Mouse (Mus musculus) adrenal gland, adult 18-20 months (tissue): ENCODE data around the gene Syn3. TPM values are rescaled to one million over a fixed set of nuclear protein-coding genes. Genes with fewer than 3 reads are reported as not detected.

Experiments
- DNase-seq, 2 experiments: peaks; one replicate each; pipeline ENCODE4 v3.0.0; 2021 to 2022; ENCODE audit warnings: low spot score in 2 of 2
- total RNA-seq, 2 experiments: library from RNA; stranded (reverse); gene quantifications; 1 replicate in 1 of 2; 2 replicates in 1 of 2; pipeline ENCODE4 v1.2.3; 2021

Syn3 gene
- total RNA-seq, 2 experiments from 2014 or later, result 1.6 to 1.9 TPM

- no peak for DNase-seq
Observed at GRCm38 (mm10) chr10:86245396-86245795, 253.3 kb downstream of the Syn3 start.

- DNase-seq, result no peak
Observed at GRCm38 (mm10) chr10:86243525-86243924, 255.2 kb downstream of the Syn3 start.

DNA sequence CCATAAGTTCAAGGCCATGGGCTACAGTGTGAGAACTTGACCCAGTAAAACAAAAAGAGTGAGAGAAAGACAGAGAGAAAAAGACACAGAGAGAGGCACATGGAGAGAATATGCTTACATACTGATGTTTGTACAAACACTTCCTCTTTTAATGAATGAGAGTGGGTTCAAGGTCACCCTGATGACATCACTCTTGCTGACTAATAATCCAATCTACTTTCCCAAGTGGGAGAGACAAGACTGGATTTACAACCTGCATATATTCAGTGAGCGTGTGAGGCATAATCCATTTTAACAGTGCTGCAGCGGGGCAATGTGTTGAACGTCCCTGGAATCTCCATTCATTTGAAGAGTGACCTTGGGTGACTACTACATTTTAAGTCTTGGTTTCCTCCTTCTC lies 256.0 kb downstream of the Syn3 start:
- DNase-seq, result no peak

DNA sequence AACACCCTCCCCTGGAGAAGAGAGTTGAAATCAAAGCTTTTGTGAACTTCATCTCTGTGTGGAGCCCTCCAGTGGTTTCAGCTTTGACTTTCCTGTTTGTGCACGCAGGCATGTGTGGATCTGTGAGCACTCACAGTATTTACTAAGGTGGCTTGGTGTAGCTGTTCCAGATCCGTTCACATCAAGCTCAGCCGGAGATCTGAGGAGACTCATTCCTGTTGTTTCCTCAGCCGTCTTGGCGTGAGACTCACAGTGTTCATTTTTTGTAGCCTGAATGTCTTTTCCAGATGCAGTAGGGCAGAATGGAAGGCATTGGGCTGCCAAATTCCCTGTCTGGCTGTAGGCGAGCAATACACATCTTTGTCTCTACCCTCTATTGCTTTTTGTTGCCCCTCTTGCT lies 268.7 kb downstream of the Syn3 start:
- DNase-seq, result no peak

- DNase-seq, result no peak
Observed at GRCm38 (mm10) chr10:86225480-86225879, 273.2 kb downstream of the Syn3 start.

- DNase-seq, result no peak
Observed at GRCm38 (mm10) chr10:86218984-86219383, 279.7 kb downstream of the Syn3 start.

- DNase-seq, result no peak
Observed at GRCm38 (mm10) chr10:86216836-86217235, 281.9 kb downstream of the Syn3 start.

GRCm38 (mm10) chr10:86212062-86212461 lies 286.6 kb downstream of the Syn3 start:
- DNase-seq, result no peak

DNA sequence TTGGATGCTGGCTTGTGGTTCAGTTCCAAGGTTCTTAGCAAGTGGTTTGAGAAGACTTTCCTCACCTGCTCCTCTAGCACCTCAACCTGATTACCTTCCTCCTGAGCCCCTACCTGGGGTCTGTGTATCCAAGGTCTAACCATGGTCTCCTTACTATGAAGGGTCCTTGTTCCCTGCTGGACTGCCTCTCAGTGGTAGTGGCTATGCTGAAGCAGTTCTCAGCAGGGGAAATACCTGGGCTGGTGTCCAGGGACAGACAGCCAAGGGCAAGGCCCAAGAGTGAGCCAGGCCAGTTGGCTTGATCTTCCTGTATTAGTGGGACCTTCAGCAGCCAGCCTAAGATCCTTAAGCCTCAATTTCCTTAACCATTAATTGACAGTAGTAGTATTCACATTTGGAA lies 294.8 kb downstream of the Syn3 start:
- peak in 1 of 2 experiments; percentile 15 for DNase-seq

- no peak for DNase-seq
Observed at GRCm38 (mm10) chr10:86203175-86203574, 295.5 kb downstream of the Syn3 start.

DNA sequence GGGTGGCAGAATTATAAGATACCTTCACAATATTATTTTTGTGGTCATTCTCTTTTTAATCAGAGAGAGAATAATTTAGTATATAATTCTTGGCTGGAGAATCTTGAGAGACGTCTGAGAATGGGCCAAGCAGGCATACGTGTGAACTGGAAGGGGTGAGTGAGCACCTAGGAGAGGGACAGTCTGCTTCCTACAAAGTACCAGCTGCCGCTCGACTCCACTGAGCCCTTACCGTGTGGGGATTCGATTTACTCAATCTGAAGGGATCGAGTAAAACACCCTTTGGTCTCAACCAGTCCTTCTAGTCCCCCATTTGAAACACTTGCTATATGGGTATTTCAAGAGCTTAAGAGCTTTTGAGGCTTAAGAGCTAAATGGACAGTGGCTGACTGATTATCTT lies 296.9 kb downstream of the Syn3 start:
- no peak for DNase-seq

- DNase-seq, result no peak
Observed at GRCm38 (mm10) chr10:86201006-86201405, 297.7 kb downstream of the Syn3 start.

DNA sequence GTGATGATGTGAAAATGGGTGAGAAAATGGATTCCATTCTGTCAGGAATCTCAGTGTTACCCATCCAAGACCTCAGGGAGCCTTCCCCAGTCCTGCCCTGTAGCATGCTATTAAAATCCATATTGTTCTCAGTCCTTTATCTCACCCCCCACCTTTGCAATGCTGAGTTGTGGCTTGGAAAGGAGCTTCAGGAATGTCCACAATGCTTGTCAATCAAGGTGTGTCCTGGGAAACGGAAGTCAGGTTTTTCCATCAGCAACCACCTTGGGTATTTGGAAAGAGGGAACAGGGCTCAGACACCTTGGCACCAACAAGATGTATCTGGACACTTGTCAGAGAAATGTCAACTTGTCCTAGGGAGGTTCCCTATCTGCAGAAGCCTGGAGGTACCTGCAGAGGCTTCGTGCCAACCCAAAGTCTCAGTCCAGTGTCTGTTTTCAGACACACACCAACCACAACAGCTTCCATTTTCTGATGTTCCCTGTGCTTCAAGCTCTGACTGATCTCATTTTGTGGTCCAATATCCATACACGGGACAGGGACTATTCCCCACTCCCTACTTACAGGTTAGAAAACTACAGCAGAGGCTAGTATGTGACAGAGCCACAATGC lies 302.2 kb downstream of the Syn3 start:
- DNase-seq, result peak in 1 of 2 experiments; percentile 8

GRCm38 (mm10) chr10:86194722-86195121 lies 304.0 kb downstream of the Syn3 start:
- no peak for DNase-seq

DNA sequence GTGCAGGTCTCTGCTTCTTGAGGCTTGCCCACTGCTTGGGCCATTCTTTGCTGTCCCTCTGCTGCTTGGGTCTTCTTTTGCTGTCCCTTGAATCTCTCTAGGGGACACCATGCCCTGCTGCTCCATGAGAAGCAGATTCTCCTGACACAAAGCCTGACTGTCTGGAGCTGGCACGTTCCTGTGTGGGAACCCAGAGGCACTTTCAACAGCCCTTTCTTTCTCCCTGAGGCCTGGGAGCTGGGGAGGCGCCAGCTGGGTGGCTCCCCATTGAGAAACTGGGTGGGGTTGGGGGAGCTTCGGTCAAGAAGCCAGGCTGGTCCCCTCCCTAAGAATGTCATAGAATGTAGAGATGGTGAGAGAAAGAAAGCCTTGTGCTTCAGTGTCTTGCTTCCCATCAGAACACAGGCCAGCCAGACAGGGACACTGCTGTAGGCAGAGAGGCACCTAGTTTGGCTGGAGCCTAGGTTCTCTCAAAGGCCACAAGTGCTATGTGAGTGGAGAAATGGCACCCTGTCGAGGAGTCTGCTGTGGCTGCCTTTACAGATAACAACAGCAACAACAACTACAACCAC lies 304.7 kb downstream of the Syn3 start:
- DNase-seq, result no peak

- no peak for DNase-seq
Observed at GRCm38 (mm10) chr10:86188614-86189013, 310.1 kb downstream of the Syn3 start.

DNA sequence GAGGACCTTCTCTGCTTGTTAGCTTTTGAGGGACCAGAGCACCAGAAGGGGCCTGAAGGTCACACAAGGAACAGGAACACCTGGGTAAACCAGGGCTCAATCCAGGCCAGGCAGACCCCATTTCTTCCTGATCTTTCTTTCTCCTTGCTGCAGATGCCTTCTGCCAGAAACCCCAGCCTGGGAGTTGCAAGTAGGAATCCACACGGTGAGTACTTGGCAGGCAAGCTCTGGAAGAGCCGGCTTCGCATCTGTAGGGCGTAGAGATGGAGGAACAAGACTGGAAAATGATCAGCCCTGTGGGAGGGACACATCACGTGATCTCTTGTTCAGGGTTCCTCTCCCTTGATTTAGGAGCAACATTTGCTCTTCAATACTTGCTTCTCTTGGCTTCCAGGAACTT lies 310.8 kb downstream of the Syn3 start:
- DNase-seq, result peak in 1 of 2 experiments; percentile 11

DNA sequence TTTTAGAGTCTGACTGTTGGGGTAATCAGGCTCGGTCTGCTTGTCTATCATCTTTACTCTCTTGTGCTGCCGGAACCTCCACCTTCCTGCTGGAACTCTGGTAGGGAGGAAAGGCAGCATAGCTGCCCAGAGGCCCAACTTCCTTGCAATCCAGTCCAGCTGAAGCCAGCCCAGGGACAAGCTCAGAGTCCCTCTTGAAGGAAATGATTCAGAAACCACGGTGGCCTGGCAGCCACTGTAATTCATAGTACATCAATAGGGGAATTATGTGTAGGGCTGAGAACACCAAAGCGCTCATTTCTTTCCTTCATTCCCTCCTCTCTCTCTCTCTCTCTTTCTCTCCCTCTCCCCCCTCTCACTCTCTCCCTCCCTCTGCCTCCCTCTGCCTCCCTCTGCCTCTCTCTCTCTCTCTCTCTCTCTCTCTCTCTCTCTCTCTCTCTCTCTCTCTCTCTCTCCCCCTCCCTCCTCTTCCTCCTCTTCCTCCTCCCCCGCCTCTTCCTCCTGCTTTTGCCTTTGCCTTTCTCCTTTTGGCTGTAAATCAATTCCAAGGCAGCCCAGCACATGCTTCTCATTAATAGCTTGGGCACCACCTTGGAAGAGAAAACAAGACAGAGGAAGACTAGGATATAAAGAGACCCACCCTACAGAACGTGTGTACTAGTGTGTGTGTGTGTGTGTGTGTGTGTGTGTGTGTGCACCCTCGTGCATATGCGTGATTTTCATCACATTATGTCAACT lies 315.4 kb downstream of the Syn3 start:
- DNase-seq, result no peak

DNA sequence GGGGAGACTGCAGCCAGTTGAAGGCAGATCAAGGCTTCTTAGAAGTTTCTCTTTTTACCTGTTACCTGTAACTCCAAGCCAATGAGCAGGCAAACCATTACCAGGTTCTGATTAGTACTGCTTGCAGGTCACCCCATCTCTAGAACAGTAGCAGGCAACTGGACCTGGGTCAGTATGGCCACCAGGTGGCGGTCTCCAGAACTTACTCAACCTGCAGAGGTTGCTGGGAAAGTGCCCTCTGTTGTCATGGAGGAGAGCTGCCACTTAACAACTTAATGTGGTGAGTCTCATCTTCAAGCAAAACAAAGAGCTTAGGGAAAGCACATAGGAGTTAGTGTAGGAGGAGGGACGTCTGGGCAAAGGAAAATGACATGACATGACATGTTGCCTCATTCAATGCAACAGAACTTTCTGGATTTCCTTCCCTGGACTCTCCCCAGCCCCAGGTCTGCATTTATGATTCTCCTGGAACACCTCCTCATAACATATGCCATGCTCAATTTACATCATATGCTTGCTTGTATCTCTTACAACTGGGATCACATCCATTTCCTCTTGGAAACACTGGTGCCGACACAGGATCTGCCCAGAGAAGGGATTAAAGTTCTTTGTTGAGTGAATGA lies 316.4 kb downstream of the Syn3 start:
- peak; percentile 72 for DNase-seq

GRCm38 (mm10) chr10:86176411-86176810 lies 322.3 kb downstream of the Syn3 start:
- no peak for DNase-seq

- DNase-seq, result no peak
Observed at GRCm38 (mm10) chr10:86174017-86174416, 324.7 kb downstream of the Syn3 start.

DNA sequence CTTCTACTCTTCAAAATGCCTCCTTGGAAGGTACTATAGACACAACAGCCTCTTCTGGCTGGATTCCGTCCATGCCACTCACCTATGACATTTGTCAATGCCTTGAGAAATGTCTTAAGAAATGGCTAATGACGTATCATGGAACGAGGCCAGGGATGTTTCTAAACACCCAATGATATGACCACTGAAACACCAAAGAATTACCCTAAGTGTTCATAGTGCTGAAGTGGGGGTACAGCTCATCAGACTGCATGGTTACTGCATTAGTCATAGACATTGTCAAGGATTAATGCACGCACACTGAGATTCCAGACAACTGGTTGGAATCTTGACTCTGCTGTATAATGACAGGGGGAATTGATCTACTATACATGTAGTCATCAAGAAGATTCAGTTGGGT lies 325.4 kb downstream of the Syn3 start:
- DNase-seq, result no peak
